Mouse (Mus musculus) CD4-positive naive resting alpha-beta T cell, adult 76 days (primary cell): ENCODE measurements around the gene Mettl6. TPM values are rescaled to one million over a fixed set of nuclear protein-coding genes. Genes with fewer than 3 reads are reported as not detected.

Experiments used
- total RNA-seq: library from RNA; stranded (reverse); gene quantifications from one replicate; pipeline ENCODE4 v1.2.4, GENCODE M21; 2023

The Mettl6 gene
- total RNA-seq = 46.8 TPM

GRCm38 (mm10) chr14:31494975-31495455, at the start of gene Mettl6:
Gene Mettl6, minus strand, starts transcription at chr14:31495040.

GRCm38 (mm10) chr14:31494349-31494974, 378 bp downstream of the Mettl6 start, which contains the start of gene Eaf1:
Gene Eaf1, plus strand, starts transcription at chr14:31494399.

GRCm38 (mm10) chr14:31435930-31436693, 58.7 kb downstream of the Mettl6 start, which contains the start of gene Sh3bp5:
Gene Sh3bp5, minus strand, starts transcription at chr14:31436078.

Other genes starting within 250 kb of the Mettl6 start
- gene Phf7, start 243.7 kb downstream of the Mettl6 start, total RNA-seq = 12.0 TPM
- 98.1 TPM for gene Bap1, start 243.6 kb downstream of the Mettl6 start, total RNA-seq
- gene Dnah1, start 171.1 kb downstream of the Mettl6 start, total RNA-seq = 0.06 TPM
- 54.1 TPM for gene Capn7, start 158.4 kb downstream of the Mettl6 start, total RNA-seq
- 74.8 TPM for gene Sh3bp5, start 59.0 kb downstream of the Mettl6 start, total RNA-seq
- gene Eaf1, start 641 bp downstream of the Mettl6 start, total RNA-seq = 43.0 TPM
- 1.1 TPM for gene Colq, start 96.3 kb upstream of the Mettl6 start, total RNA-seq
- gene Gm49387, start 145.8 kb upstream of the Mettl6 start, total RNA-seq = not detected
- 8.3 TPM for gene Btd, start 146.0 kb upstream of the Mettl6 start, total RNA-seq
- gene Hacl1, start 146.2 kb upstream of the Mettl6 start, total RNA-seq = 11.0 TPM